Mouse (Mus musculus): ENCODE measurements around the gene Atad5.

- TF ChIP-seq CTCF (conservative IDR thresholded peaks at IDR 0.05; ENCODE audit: low read length), result no peak
- no peak for TF ChIP-seq NANOG (IDR thresholded peaks at IDR 0.05; ENCODE audit: borderline replicate concordance, low read length)
- TF ChIP-seq POU5F1 (IDR thresholded peaks at IDR 0.05; ENCODE audit: borderline replicate concordance, low read length), result no peak
Measured at GRCm38 (mm10) chr11:80090555-80091164, 1.5 kb downstream of the Atad5 start.

All from E14TG2a.4 (cell line).